31 mouse cellular contexts compared by ENCODE assay signal in the genomic region with DNA sequence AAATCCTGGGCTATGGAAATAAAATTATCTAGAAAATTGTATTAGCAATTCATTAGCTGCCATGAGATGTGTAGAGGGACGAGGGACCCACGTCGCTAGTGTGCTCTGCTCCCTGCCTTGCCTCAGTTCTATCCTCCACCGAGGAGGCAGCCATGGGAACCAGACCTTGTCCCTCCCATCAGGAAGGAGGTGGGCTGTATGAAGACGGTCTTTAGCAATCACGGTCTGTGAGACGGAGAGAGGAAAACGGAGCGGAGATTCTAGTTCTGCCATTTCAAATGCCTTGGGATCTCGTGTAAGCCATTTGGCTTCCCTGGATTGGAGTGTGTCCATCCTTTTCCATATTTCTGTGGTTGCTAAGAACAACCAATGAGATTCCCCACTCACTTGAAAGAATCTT.
DNase-seq lines count a peak whose midpoint lies in the region; ATAC-seq and TF ChIP-seq lines count a peak whose summit lies in the region.
"Had no signal": no experiment of that assay in that cellular context is flagged by ENCODE, and none has a peak within 500 bp of the region (broad histone marks: within the 10 kb centered on the region; RNA-seq: fewer than 3 reads in every experiment).

No protein-coding gene starts in this region.

- peaks cover 38% of the 10 kb centered on the region; the same call in 1 of the 2 replicates for H3K27me3 ChIP-seq in hindbrain, embryonic 13.5 days
- no peaks in the 10 kb centered on the region for H3K27me3 ChIP-seq in hindbrain, embryonic 11.5 days (ENCODE audit: control insufficient read depth, insufficient read depth, low read length)
- H3K27me3 ChIP-seq in midbrain, embryonic 10.5 days (ENCODE audit: low read depth, poor library complexity, severe bottlenecking): no peaks in the 10 kb centered on the region; the same call in 1 of the 2 replicates
- no peaks in the 10 kb centered on the region for H3K27me3 ChIP-seq in midbrain, embryonic 11.5 days (ENCODE audit: control insufficient read depth, insufficient read depth, low read length)
- H3K27me3 ChIP-seq: CH12.LX had no signal

- 66% methylated on average over 10 of the region's 10 CpGs for WGBS in hindbrain, embryonic 13.5 days
- 83% methylated on average over 10 of the region's 10 CpGs for WGBS in hindbrain, embryonic 11.5 days
- WGBS in midbrain, embryonic 10.5 days: 85% methylated on average over 10 of the region's 10 CpGs
- 76% methylated on average over 10 of the region's 10 CpGs for WGBS in midbrain, embryonic 11.5 days

- intact Hi-C loops in gastrocnemius, adult 2 months (cut with DNase I): no loop called here

- peaks cover 29% of the 10 kb centered on the region for H3K4me1 ChIP-seq in hindbrain, embryonic 13.5 days (replicated peaks)
- H3K4me1 ChIP-seq in hindbrain, embryonic 11.5 days (replicated peaks; ENCODE audit: control insufficient read depth, insufficient read depth, low read length): peaks cover 12% of the 10 kb centered on the region
- H3K4me1 ChIP-seq in midbrain, embryonic 10.5 days: peaks cover 59% of the 10 kb centered on the region
- peaks cover 25% of the 10 kb centered on the region for H3K4me1 ChIP-seq in midbrain, embryonic 11.5 days (ENCODE audit: control insufficient read depth, insufficient read depth, low read length)

- no peaks in the 10 kb centered on the region for H3K36me3 ChIP-seq in hindbrain, embryonic 13.5 days
- no peaks in the 10 kb centered on the region for H3K36me3 ChIP-seq in hindbrain, embryonic 11.5 days (ENCODE audit: control insufficient read depth, insufficient read depth, low read length)
- peaks cover 40% of the 10 kb centered on the region for H3K36me3 ChIP-seq in midbrain, embryonic 10.5 days
- no peaks in the 10 kb centered on the region for H3K36me3 ChIP-seq in midbrain, embryonic 11.5 days (ENCODE audit: control insufficient read depth, insufficient read depth, low read length)
- H3K36me3 ChIP-seq: embryonic facial prominence, embryonic 13.5 days; heart, embryonic 10.5 days; heart, embryonic 13.5 days had no signal

- H3K9ac ChIP-seq in hindbrain, embryonic 13.5 days: no peak overlapping the region
- H3K9ac ChIP-seq in hindbrain, embryonic 11.5 days (ENCODE audit: low read depth, low read length): no peak overlapping the region
- H3K9ac ChIP-seq in midbrain, embryonic 11.5 days (ENCODE audit: low read length): no peak overlapping the region
- H3K9ac ChIP-seq: embryonic facial prominence, embryonic 13.5 days; forebrain, embryonic 13.5 days; heart, embryonic 13.5 days had no signal

- no peak for TF ChIP-seq CTCF in gastrocnemius, adult 2 months (IDR thresholded peaks at IDR 0.05)

- H3K27ac ChIP-seq in gastrocnemius, adult 2 months: peak overlapping the region; percentile 25
- 0 out of 2 replicates have a peak overlapping the region, but pooled peaks have one; percentile 49 for H3K27ac ChIP-seq in hindbrain, embryonic 13.5 days
- no peak overlapping the region for H3K27ac ChIP-seq in hindbrain, embryonic 11.5 days (ENCODE audit: low read depth, low read length)
- peak overlapping the region; percentile 64 for H3K27ac ChIP-seq in midbrain, embryonic 10.5 days (replicated peaks)
- H3K27ac ChIP-seq in midbrain, embryonic 11.5 days (ENCODE audit: low read depth, low read length): no peak overlapping the region
- H3K27ac ChIP-seq: embryonic facial prominence, embryonic 10.5 days; embryonic facial prominence, embryonic 13.5 days; forebrain, embryonic 13.5 days; heart, adult 2 months; heart, embryonic 10.5 days; heart, embryonic 13.5 days had no signal

- no peak for DNase-seq in gastrocnemius, adult 2 months
- no peak for DNase-seq in gastrocnemius, postnatal 4 days (ENCODE audit: low spot score in 2 of 2)
- no peak for DNase-seq in hindbrain, embryonic 11.5 days (ENCODE audit: low spot score)
- no peak for DNase-seq in midbrain, embryonic 10.5 days (ENCODE audit: low spot score)
- DNase-seq in midbrain, embryonic 11.5 days (ENCODE audit: low spot score, missing footprints): no peak
- peak; percentile 31 for DNase-seq in brain, adult 2 months (ENCODE audit: low read depth, low spot score)
- DNase-seq in embryo, embryonic 10 days (ENCODE audit: low spot score): no peak
- DNase-seq: adrenal gland, postnatal 10 days; adrenal gland, postnatal 36 days; B cell, adult 2 months; cerebellum, adult 11 months; cerebellum, adult 2 months; cerebellum, adult 9-11 months; cerebellum, postnatal 25 days; embryo, embryonic 11 days; gastrocnemius, postnatal 25 days; heart, adult 2 months; heart, postnatal 14 days; heart, postnatal 4 days had no signal

- H3K4me2 ChIP-seq in hindbrain, embryonic 13.5 days: no peak overlapping the region
- H3K4me2 ChIP-seq in hindbrain, embryonic 11.5 days (replicated peaks; ENCODE audit: low read depth, low read length): no peak overlapping the region
- H3K4me2 ChIP-seq in midbrain, embryonic 11.5 days: no peak overlapping the region
- H3K4me2 ChIP-seq: embryonic facial prominence, embryonic 13.5 days; forebrain, embryonic 13.5 days; heart, embryonic 13.5 days had no signal

- ATAC-seq in hindbrain, embryonic 13.5 days (ENCODE audit: low FRiP score): no peak
- ATAC-seq in hindbrain, embryonic 11.5 days (ENCODE audit: low FRiP score): no peak
- no peak for ATAC-seq in midbrain, embryonic 11.5 days (ENCODE audit: low FRiP score)
- ATAC-seq: forebrain, embryonic 13.5 days; forebrain, embryonic 16.5 days; intestine, postnatal 0 days; Patski had no signal

- H3K4me3 ChIP-seq in gastrocnemius, adult 2 months: no peak overlapping the region
- H3K4me3 ChIP-seq in hindbrain, embryonic 13.5 days: no peak overlapping the region
- H3K4me3 ChIP-seq in hindbrain, embryonic 11.5 days (ENCODE audit: low read depth, low read length): no peak overlapping the region
- H3K4me3 ChIP-seq in midbrain, embryonic 10.5 days: no peak overlapping the region
- no peak overlapping the region for H3K4me3 ChIP-seq in midbrain, embryonic 11.5 days (ENCODE audit: low read depth, low read length)
- H3K4me3 ChIP-seq: embryonic facial prominence, embryonic 10.5 days; embryonic facial prominence, embryonic 13.5 days; erythroblast, embryonic 14.5 days; forebrain, embryonic 13.5 days; heart, adult 2 months; heart, embryonic 10.5 days; heart, embryonic 13.5 days had no signal

- no peaks in the 10 kb centered on the region for H3K9me3 ChIP-seq in hindbrain, embryonic 13.5 days
- H3K9me3 ChIP-seq in hindbrain, embryonic 11.5 days (ENCODE audit: control insufficient read depth, low read length): no peaks in the 10 kb centered on the region
- no peaks in the 10 kb centered on the region for H3K9me3 ChIP-seq in midbrain, embryonic 10.5 days (replicated peaks)
- H3K9me3 ChIP-seq in midbrain, embryonic 11.5 days (ENCODE audit: control insufficient read depth, low read length): no peaks in the 10 kb centered on the region
- H3K9me3 ChIP-seq: embryonic facial prominence, embryonic 10.5 days; embryonic facial prominence, embryonic 13.5 days; forebrain, embryonic 13.5 days; G1E; heart, embryonic 10.5 days; heart, embryonic 13.5 days had no signal

Comparison
In these comparisons a context has a peak if more than half of its experiments do, and no peak if none do; other contexts are left out.
1. H3K27ac ChIP-seq: peak in gastrocnemius, adult 2 months (single experiment), hindbrain, embryonic 13.5 days (single experiment) and midbrain, embryonic 10.5 days (single experiment); none in hindbrain, embryonic 11.5 days (single experiment) and midbrain, embryonic 11.5 days (single experiment).